Mouse (Mus musculus) kidney, adult 2 months (tissue): Measurements from ENCODE around the gene Cib3.

Experiments used
- CTCF ChIP-seq: fragments of 200-500 bp; conservative IDR thresholded peaks from 2 replicates; pipeline ENCODE4 v1.5.1; 2011; ENCODE audit warnings: low read depth, mild to moderate bottlenecking, control low read depth, low read length, moderate library complexity, mixed read lengths; ENCODE audit not compliant: insufficient read depth, insufficient read length
- POLR2A ChIP-seq: fragments of 200-500 bp; IDR thresholded peaks from one replicate; pipeline ENCODE4 v1.6.1; 2011; ENCODE audit warnings: low read depth, low read length, control low read depth

- TF ChIP-seq CTCF (no peak), POLR2A (no peak)
Measured at GRCm38 (mm10) chr8:72222656-72223055, 10.0 kb upstream of the Cib3 start.
